Mouse (Mus musculus) limb, embryonic 12.5 days (tissue): ENCODE results near the gene Hmox1. TPM values are rescaled to one million over a fixed set of nuclear protein-coding genes. Genes with fewer than 3 reads are reported as not detected.
A peak's percentile ranks its signal among the peaks of the same experiment; 100 is the strongest.

Source experiments
- ATAC-seq: fragments of 200-750 bp; cut with Nextera tagmentation; 2 replicates; pipeline ENCODE4 v1.8.0; 2017; ENCODE audit warnings: low read depth, moderate TSS enrichment; ENCODE audit not compliant: insufficient number of reproducible peaks, insufficient read depth, low FRiP score, low TSS enrichment
- H3K27ac ChIP-seq: fragments of 300-500 bp; sonication (generic); 2 replicates; pipeline ENCODE4 v1.5.1; 2016; ENCODE audit warnings: mild to moderate bottlenecking, moderate library complexity
- H3K27me3 ChIP-seq: fragments of 300-500 bp; sonication (generic); 2 replicates; pipeline ENCODE4 v1.6.1; 2016; ENCODE audit warnings: mild to moderate bottlenecking, moderate library complexity
- H3K36me3 ChIP-seq: fragments of 300-500 bp; sonication (generic); 2 replicates; pipeline ENCODE4 v1.6.1; 2016; ENCODE audit warnings: mild to moderate bottlenecking, moderate library complexity
- H3K4me1 ChIP-seq: fragments of 300-500 bp; sonication (generic); replicated peaks from 2 replicates; pipeline ENCODE4 v1.6.1; 2016
- H3K4me2 ChIP-seq: fragments of 300-500 bp; sonication (generic); 2 replicates; pipeline ENCODE4 v1.6.1; 2016; ENCODE audit warnings: mild to moderate bottlenecking, moderate library complexity
- H3K4me3 ChIP-seq: fragments of 300-500 bp; sonication (generic); replicated peaks from 2 replicates; pipeline ENCODE4 v1.5.1; 2016; ENCODE audit warnings: mild to moderate bottlenecking
- H3K9ac ChIP-seq: fragments of 300-500 bp; sonication (generic); replicated peaks from 2 replicates; pipeline ENCODE4 v1.6.1; 2016; ENCODE audit warnings: mild to moderate bottlenecking, moderate library complexity
- H3K9me3 ChIP-seq: fragments of 300-500 bp; sonication (generic); 2 replicates; pipeline ENCODE4 v1.6.1; 2016; ENCODE audit warnings: mild to moderate bottlenecking, moderate library complexity
- WGBS: fragments of 180-500 bp; shearing (Covaris S2); methylation state at CpG from one replicate; pipeline ENCODE4 v1.1.7; 2016; 5-methylcytosine and 5-hydroxymethylcytosine counted together
- polyA plus RNA-seq: library from polyadenylated mRNA; unstranded; fragments of >200 nt; fragmentation: Nextera tagmentation; extraction: Ambion mirVana; gene quantifications from 2 replicates; pipeline ENCODE4 v1.2.1, GENCODE M21; 2016

Gene Hmox1
- polyA plus RNA-seq, 1 experiment from 2014 or later, result 19.3 TPM

- peaks cover 91% of the 10 kb centered on the region for H3K36me3 ChIP-seq
- H3K9ac ChIP-seq, result no peak overlapping the region
- H3K9me3 ChIP-seq, result no peaks in the 10 kb centered on the region
- H3K4me1 ChIP-seq, result no peaks in the 10 kb centered on the region
- no peak overlapping the region for H3K4me2 ChIP-seq
- ATAC-seq, result no peak
- 59% methylated on average over 1 of the region's 1 CpGs for WGBS
- H3K27ac ChIP-seq, result no peak overlapping the region
- H3K27me3 ChIP-seq, result no peaks in the 10 kb centered on the region
- H3K4me3 ChIP-seq, result no peak overlapping the region
These were observed 34.0 kb downstream of the Hmox1 start for GRCm38 (mm10) chr8:75127406-75127805.

GRCm38 (mm10) chr8:75132485-75132884 lies 39.1 kb downstream of the Hmox1 start:
- H3K9ac ChIP-seq, result no peak overlapping the region
- no peak overlapping the region for H3K4me2 ChIP-seq
- WGBS, result 11% methylated on average over 3 of the region's 3 CpGs
- H3K27ac ChIP-seq, result no peak overlapping the region
- no peaks in the 10 kb centered on the region for H3K9me3 ChIP-seq
- no peak for ATAC-seq
- no peak overlapping the region for H3K4me3 ChIP-seq
- H3K36me3 ChIP-seq, result peaks cover 40% of the 10 kb centered on the region
- no peaks in the 10 kb centered on the region for H3K27me3 ChIP-seq
- no peaks in the 10 kb centered on the region for H3K4me1 ChIP-seq

- Histone ChIP-seq H3K4me2 (no peak overlapping the region), H3K9ac (no peak overlapping the region), H3K27me3 (no peaks in the 10 kb centered on the region), H3K4me1 (no peaks in the 10 kb centered on the region), H3K9me3 (no peaks in the 10 kb centered on the region), H3K4me3 (no peak overlapping the region), H3K27ac (0 out of 2 replicates have a peak overlapping the region, but pooled peaks have one; percentile 12), H3K36me3 (peaks cover 34% of the 10 kb centered on the region)
- 86% methylated on average over 2 of the region's 2 CpGs for WGBS
- no peak for ATAC-seq
These were observed 40.0 kb downstream of the Hmox1 start for GRCm38 (mm10) chr8:75133399-75133798.

GRCm38 (mm10) chr8:75134603-75135391 lies 41.4 kb downstream of the Hmox1 start:
- H3K27ac ChIP-seq, result no peak overlapping the region
- H3K9ac ChIP-seq, result no peak overlapping the region
- ATAC-seq, result no peak
- H3K4me3 ChIP-seq, result no peak overlapping the region
- no peak overlapping the region for H3K4me2 ChIP-seq
- no peaks in the 10 kb centered on the region for H3K4me1 ChIP-seq
- WGBS, result 59% methylated on average over 2 of the region's 2 CpGs
- H3K36me3 ChIP-seq, result peaks cover 20% of the 10 kb centered on the region; the same call in 1 of the 2 replicates
- H3K9me3 ChIP-seq, result no peaks in the 10 kb centered on the region
- H3K27me3 ChIP-seq, result no peaks in the 10 kb centered on the region

- Histone ChIP-seq H3K4me1 (no peaks in the 10 kb centered on the region), H3K4me3 (no peak overlapping the region), H3K36me3 (peaks cover 10% of the 10 kb centered on the region; the same call in 1 of the 2 replicates), H3K4me2 (no peak overlapping the region), H3K27me3 (no peaks in the 10 kb centered on the region), H3K9me3 (no peaks in the 10 kb centered on the region), H3K9ac (no peak overlapping the region), H3K27ac (no peak overlapping the region)
- ATAC-seq, result no peak
- 32% methylated on average over 1 of the region's 1 CpGs for WGBS
These were observed 42.3 kb downstream of the Hmox1 start for GRCm38 (mm10) chr8:75135756-75136155.

GRCm38 (mm10) chr8:75136256-75136655 lies 42.8 kb downstream of the Hmox1 start:
- H3K9ac ChIP-seq, result no peak overlapping the region
- H3K9me3 ChIP-seq, result no peaks in the 10 kb centered on the region
- H3K36me3 ChIP-seq, result peaks cover 7% of the 10 kb centered on the region; the same call in 1 of the 2 replicates
- H3K27me3 ChIP-seq, result no peaks in the 10 kb centered on the region
- H3K4me1 ChIP-seq, result no peaks in the 10 kb centered on the region
- no peak overlapping the region for H3K4me3 ChIP-seq
- 71% methylated on average over 2 of the region's 2 CpGs for WGBS
- no peak for ATAC-seq
- H3K4me2 ChIP-seq, result no peak overlapping the region
- H3K27ac ChIP-seq, result no peak overlapping the region

GRCm38 (mm10) chr8:75137536-75137935 lies 44.1 kb downstream of the Hmox1 start:
- Histone ChIP-seq H3K4me3 (no peak overlapping the region), H3K9me3 (no peaks in the 10 kb centered on the region), H3K27ac (no peak overlapping the region), H3K36me3 (no peaks in the 10 kb centered on the region), H3K27me3 (no peaks in the 10 kb centered on the region), H3K4me2 (no peak overlapping the region), H3K9ac (no peak overlapping the region), H3K4me1 (no peaks in the 10 kb centered on the region)
- WGBS, result 77% methylated on average over 3 of the region's 3 CpGs
- no peak for ATAC-seq

Other genes starting within 250 kb of the Hmox1 start
- not detected in 2 replicates for gene Isx, start 220.4 kb upstream of the Hmox1 start, polyA plus RNA-seq
- gene Hmgxb4, start 100.3 kb upstream of the Hmox1 start, polyA plus RNA-seq, result 42.9 and 49.3 TPM in 2 replicates
- gene Tom1, start 59.9 kb upstream of the Hmox1 start, polyA plus RNA-seq, result 29.1 and 31.4 TPM in 2 replicates
- 250 and 255 TPM in 2 replicates for gene Mcm5, start 15.9 kb downstream of the Hmox1 start, polyA plus RNA-seq
- 0.14 and 0.27 TPM in 2 replicates for gene Rasd2, start 120.3 kb downstream of the Hmox1 start, polyA plus RNA-seq